Mouse (Mus musculus) cerebellum, postnatal 14 days (tissue): ENCODE measurements around the gene Paqr9.

Experiments used
- DNase-seq, 2 experiments: peaks; one replicate each; pipeline ENCODE4 v3.0.0; 2021; ENCODE audit warnings: mixed read lengths in 2 of 2

Gene Paqr9

DNA sequence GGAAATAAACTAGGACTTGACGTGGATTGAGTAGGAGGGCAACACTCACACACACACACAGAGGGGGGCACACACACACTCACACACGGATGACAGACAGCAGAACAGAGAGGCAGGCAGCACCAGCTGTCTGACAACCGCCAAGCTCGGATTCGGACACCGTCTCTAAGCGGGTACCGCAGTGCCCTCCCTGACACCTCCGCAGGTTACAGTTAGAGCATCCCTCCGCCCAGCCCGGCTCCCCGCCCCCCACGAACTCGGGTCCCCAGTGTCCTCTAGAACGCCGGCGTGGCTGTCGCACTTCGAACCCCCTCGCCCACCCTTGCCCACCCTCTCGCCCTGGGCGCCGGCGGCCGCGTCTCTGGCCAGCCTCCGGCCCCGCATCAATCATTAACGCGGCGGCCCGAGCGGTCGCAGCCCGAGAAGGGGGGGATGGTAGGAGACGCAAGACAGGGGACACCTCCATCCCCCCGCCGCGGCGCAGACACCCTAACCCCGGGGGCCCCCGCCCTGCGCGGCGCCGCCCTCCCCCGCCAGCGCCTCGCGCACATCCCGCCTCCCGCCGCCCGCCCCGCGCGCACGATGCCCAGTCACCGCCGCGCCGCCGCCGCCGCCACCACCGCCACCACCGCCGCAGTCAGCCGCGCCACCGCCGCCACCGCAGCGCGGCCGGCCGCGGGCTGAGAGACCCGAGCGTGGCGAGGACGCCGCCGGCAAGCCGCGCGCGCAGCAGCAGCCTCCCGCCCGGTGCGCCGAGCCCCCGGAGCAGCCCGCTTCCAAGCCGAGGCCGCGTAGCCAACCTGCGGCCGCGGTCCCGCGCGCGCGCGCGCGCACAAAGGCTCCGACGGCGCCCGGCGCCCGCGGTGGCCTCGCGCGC, at the start of gene Paqr9:
TSS of gene Paqr9 (plus strand) at position 599 of the 877 bp plus-strand sequence.
- peak; percentile 82 to 83 for DNase-seq

DNA sequence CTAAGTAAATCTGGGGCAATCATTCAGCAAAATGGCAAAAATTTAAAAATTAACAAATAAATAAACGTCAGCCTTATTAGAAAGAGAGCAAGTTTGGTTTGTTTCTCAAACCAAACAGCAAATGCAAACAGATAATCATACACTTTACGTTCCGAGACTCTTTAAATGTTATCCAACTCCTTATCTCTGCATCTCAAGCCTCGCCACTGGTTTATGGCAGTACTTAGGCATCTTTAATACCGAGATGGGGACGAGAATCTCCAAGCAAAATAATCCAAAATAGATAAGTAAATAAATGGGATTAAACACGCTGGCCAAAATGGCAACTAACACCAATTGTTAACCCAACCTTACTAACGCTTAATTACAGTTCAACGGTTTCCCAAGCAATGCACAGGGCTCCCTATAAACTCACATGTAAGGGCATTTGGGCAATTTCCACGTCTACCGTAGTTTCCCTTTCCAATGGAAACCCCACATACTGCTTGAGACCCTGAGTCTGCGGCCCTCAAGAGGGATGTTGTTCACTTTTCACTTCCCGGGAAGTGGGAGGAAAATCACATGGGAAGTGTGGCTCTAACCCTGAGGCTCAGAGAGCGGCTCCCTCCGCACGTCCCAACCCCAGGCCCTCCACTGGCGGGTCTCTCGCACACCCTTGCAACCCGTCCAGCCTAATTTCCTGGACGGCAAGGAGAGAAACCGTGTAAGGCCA, 48.6 kb upstream of the Paqr9 start:
- DNase-seq = no peak

- DNase-seq = peak; percentile 98
Observed at GRCm38 (mm10) chr9:95511472-95512330, 47.8 kb upstream of the Paqr9 start, which contains the start of gene U2surp. Gene U2surp, minus strand, starts transcription at chr9:95511996.

- no peak for DNase-seq
Observed at GRCm38 (mm10) chr9:95512331-95513030, 47.0 kb upstream of the Paqr9 start.

GRCm38 (mm10) chr9:95513776-95514175, 45.7 kb upstream of the Paqr9 start:
- DNase-seq = no peak

DNA sequence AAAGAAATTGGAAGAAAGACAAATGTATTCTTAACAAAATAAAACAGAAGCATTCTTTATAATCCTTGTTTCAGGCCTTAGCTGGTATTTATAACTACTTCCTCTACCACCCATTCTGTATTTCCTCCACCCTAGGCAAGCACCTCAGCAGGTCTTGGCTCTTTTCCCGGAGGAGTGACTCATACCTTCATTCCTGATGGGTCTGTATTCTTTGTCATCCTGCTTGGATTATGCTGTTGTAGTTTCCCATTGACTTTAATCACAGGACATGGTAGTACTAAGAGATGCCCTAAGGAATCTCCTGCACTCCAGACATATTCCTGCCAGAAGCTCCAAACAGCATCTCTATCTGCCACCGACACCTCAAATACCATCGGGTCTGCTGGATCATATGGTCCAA, 45.1 kb upstream of the Paqr9 start:
- peak; percentile 48 to 56 for DNase-seq

DNA sequence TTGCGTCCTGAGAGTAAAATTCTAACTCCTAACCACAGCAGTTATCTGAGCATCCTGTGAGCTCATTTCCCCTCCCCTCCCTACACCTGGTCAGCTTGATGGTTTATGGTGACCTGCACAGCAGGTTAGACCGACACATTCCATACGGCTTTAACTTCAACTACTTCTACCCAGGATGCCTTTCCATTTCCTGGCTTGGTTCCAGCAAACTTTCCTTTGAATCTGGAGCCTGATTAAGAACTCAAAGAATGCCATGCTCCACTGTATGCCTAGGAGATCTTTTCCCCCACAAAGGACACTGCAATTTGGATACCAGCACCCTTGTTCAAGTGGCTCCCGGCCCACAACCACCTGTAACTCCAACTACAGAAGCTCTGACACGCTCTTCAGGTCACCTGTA, 38.9 kb upstream of the Paqr9 start:
- no peak for DNase-seq

DNA sequence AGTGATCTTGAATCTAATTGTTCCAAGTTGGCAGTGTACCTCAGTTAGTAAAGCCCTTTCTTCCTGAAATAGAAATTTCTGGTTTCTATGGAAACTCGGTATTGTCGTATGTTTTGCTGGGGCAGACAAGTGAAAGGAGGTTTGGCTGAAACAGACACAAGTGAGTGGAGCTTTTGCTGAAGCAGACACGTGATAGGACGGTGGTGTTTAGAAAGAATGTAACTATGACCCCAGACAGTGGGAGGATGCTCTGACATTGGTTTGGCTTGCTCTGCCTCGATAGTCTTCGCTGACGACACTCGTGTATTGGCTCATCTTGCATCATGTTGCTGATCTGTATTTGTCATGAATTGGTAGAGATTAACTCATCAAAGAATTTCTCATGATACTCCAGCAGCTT, 38.4 kb upstream of the Paqr9 start:
- no peak for DNase-seq

DNA sequence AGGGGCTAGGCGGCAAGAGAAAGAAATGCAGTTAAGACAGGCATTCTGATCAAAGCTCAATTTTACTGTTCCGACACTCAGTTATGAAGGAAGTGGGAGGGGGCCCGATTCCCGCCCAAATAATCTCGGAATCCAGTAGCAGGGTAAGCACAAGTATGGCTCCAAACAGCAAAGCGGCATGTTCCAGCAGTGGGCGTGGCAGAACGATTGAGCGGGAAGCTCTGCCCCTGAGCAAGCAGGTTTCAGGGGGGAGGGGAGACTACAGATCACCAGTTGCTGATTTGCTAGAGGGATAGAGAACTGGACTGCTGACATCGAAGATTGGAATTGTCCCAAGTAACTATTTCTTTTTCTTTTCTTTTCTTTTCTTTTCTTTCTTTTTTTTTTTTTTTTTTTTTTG, 37.9 kb upstream of the Paqr9 start:
- no peak for DNase-seq

- DNase-seq = no peak
Observed at GRCm38 (mm10) chr9:95522561-95522960, 36.9 kb upstream of the Paqr9 start.

DNA sequence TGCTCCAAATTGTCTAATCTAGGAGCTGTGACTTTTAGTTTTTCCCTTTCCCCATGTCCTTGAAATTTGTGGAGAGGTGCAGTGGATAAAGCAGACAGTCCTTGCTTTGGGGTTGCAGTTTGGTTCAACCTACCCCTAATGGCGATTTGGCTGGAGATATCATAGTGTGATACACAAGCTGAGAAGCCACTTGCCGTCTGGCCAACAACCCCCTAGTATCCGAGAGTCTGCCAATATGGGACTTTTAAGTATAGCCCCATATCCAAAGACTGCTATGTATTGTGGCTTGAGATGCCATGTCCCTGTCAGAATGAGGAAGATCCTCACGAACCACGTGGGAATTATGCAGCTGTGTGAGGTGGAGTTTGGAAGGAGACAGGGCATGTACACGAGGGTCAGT, 34.1 kb upstream of the Paqr9 start:
- DNase-seq = peak in 1 of 2 experiments; percentile 66

DNA sequence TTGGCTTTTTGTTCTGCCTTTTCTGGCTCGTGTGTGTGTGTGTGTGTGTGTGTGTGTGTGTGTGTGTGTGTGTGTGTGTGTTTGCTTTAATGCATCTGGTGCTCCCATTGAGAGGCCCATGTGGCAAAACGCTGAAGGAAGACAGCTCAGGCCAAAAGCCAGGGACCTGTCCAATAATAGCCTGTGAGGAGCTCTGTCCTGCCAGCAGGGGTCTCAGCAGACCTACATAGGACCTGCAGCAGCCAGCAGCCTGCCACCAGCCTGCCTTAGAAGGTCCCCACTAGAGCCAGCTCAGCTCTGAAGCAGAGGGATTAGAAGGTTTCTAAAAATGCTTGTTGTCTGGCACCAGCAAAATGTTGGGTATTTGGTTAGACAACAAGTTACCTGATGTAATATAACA, 33.5 kb upstream of the Paqr9 start:
- peak; percentile 92 to 94 for DNase-seq

DNA sequence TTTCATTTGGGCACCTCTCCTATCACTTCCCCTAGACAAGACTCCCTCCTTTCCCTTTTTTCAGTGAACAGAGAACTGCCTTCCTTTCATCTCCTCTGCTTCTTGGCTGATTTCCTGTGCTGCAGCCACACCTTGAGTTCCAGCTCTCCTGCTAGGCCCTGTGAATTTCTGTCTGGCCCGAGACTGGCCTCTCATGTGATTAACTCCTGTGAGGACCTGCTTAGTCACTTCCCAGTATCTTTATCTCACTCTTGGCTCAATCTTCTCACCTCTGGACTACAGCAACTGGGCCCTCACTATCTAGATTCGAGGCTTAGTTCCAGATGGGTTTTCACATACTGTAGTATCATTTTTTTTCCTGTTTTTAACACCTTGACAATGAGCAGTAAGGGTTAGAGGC, 31.8 kb upstream of the Paqr9 start:
- DNase-seq = peak in 1 of 2 experiments; percentile 52

DNA sequence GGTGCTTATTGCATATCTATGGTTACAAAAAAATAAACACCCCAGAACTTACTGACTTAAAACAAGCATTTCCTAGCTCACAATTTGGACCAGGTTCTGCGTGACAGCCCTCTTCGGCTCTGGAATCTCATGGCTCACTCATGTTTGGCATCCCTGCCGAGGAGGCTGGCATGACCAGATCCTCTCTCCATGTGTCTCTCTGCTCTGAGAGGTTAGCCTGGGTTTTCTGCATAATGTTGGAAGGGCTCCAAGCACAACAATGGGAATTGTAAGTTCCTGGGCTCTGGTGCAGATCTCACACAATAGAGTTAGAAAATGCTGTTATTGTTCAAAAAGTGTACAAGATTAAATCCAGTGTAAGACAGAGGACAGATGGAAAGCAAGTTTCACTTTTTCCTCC, 28.3 kb upstream of the Paqr9 start:
- DNase-seq = peak; percentile 72 to 82

- DNase-seq = peak in 1 of 2 experiments; percentile 38
Observed at GRCm38 (mm10) chr9:95533817-95534216, 25.6 kb upstream of the Paqr9 start.

- DNase-seq = no peak
Observed at GRCm38 (mm10) chr9:95539176-95539800, 20.2 kb upstream of the Paqr9 start.

GRCm38 (mm10) chr9:95540487-95540886, 19.0 kb upstream of the Paqr9 start:
- DNase-seq = peak; percentile 65 to 81

DNA sequence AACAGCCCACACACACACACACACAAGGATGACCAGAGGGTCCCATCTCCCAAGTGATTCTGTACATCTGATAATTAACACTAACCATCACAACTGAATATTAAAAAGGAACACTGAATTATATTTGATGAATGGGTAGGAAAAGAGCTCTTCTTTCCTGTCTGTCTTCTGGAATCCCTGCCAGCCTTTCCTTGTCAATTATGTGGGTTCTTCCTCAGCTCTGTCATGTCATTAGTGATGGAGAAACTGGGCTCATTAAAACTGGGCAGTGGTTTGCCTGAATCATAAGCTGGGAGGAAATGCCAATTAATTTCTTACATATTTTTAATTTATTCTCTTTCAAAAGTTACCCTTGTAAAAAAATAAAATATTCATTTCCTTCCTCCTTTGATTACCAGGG, 18.2 kb upstream of the Paqr9 start:
- no peak for DNase-seq

DNA sequence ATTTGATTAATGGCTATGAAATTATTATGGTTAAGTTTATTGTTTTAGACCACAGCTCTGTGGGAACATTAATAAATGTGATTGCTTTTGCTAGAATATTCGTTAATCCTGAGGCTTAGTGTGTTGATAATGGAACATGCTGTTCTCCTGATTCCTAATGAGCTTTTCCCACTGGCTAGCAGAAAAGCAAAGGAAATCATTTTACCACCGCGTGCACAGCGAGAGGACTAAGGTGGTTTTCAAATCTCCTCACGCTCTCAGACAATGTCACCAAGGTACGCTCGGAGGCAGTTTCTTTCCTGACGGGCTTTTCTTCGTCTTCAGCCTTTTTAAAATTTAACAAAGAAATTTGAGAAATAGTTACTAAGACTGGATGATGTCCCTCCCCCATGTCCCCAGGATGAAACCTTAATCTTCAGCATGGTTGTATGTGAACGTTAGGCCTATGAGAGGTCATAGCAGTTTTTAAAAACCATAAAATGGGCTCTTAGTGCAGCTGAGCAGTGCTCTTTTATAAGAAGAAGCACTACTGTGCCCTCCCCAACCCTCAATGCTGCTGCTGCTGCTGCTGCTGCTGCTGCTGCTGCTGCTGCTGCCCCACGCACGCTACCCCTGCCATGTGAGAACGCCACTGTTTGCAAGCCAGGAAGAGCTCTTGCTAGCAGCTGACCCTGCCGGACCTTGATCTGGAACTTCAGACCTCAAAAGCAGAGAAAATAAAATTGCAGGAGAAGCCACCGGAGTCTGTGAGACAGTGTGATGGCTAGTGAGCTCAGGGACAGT, 17.6 kb upstream of the Paqr9 start:
- no peak for DNase-seq

DNA sequence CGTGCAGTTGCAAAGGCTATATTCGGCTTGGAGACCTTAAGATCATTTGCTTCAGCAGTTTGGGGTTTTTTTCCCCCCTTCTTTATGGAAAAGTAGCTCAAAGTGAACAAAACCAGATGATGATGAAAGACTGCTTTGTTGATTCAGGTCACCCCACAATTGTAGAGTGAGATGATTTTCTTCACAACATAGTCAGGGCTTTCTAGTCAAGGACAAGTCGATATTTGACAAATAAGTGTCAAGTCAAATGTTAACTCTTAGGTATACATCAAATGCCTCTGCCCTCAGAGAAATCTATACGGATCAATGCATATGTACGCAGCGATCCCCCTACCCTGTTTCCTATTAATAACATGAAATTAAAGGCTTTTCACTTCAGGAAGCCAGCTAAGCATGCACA, 17.0 kb upstream of the Paqr9 start:
- DNase-seq = no peak

- DNase-seq = no peak
Observed at GRCm38 (mm10) chr9:95544598-95544997, 14.9 kb upstream of the Paqr9 start.
